Mouse (Mus musculus) intestine, postnatal 0 days (tissue): ENCODE results near the gene Trmt44. TPM values are rescaled to one million over a fixed set of nuclear protein-coding genes. Genes with fewer than 3 reads are reported as not detected.

Source experiments
- ATAC-seq: fragments of 200-750 bp; cut with Nextera tagmentation; 2 replicates; pipeline ENCODE4 v1.8.0; 2017; ENCODE audit warnings: mild to moderate bottlenecking, moderate TSS enrichment, moderate library complexity
- H3K27ac ChIP-seq: fragments of 300-500 bp; sonication (generic); 2 replicates; pipeline ENCODE4 v1.5.1; 2014; ENCODE audit warnings: mild to moderate bottlenecking, low read depth, low read length, moderate library complexity
- H3K27me3 ChIP-seq: fragments of 300-500 bp; sonication (generic); replicated peaks from 2 replicates; pipeline ENCODE4 v1.6.1; 2014; ENCODE audit warnings: low read length, mixed read lengths; ENCODE audit not compliant: control insufficient read depth, insufficient read depth
- H3K36me3 ChIP-seq: fragments of 300-500 bp; sonication (generic); 2 replicates; pipeline ENCODE4 v1.6.1; 2014; ENCODE audit warnings: mild to moderate bottlenecking, moderate library complexity; ENCODE audit not compliant: control insufficient read depth, insufficient read depth
- H3K4me1 ChIP-seq: fragments of 300-500 bp; sonication (generic); replicated peaks from 2 replicates; pipeline ENCODE4 v1.6.1; 2014; ENCODE audit warnings: antibody characterized with exemption, low read length, mixed read lengths; ENCODE audit not compliant: control insufficient read depth, insufficient read depth
- H3K4me2 ChIP-seq: fragments of 300-500 bp; sonication (generic); replicated peaks from 2 replicates; pipeline ENCODE4 v1.6.1; 2014; ENCODE audit warnings: low read depth, mild to moderate bottlenecking, moderate library complexity
- H3K4me3 ChIP-seq: fragments of 300-500 bp; sonication (generic); 2 replicates; pipeline ENCODE4 v1.5.1; 2014; ENCODE audit warnings: low read depth, low read length
- H3K9ac ChIP-seq: fragments of 300-500 bp; sonication (generic); 2 replicates; pipeline ENCODE4 v1.6.1; 2014; ENCODE audit warnings: mild to moderate bottlenecking, low read depth, low read length
- H3K9me3 ChIP-seq: fragments of 300-500 bp; sonication (generic); 2 replicates; pipeline ENCODE4 v1.6.1; 2016; ENCODE audit warnings: mixed run types; ENCODE audit not compliant: control insufficient read depth
- CTCF ChIP-seq: sonication (generic); IDR thresholded peaks from 2 replicates; pipeline ENCODE4 v1.5.1; 2016; ENCODE audit warnings: low read depth, mild to moderate bottlenecking, control low read depth, antibody characterized with exemption, moderate library complexity
- WGBS: fragments of 180-500 bp; shearing (Covaris S2); extraction: QIAGEN DNeasy Blood & Tissue Kit; methylation state at CpG from one replicate; pipeline ENCODE4 v1.1.7; 2014; 5-methylcytosine and 5-hydroxymethylcytosine counted together
- polyA plus RNA-seq: library from polyadenylated mRNA; unstranded; fragments of >200 nt; fragmentation: Nextera tagmentation; extraction: Ambion mirVana; gene quantifications from 2 replicates; pipeline ENCODE4 v1.2.1, GENCODE M21; 2015

The Trmt44 gene
- polyA plus RNA-seq, 1 experiment from 2014 or later, result 3.6 TPM

GRCm38 (mm10) chr5:35605355-35605754 is 30.5 kb upstream of the Trmt44 start:
- no peak for ATAC-seq
- Histone ChIP-seq H3K36me3 (peaks cover 55% of the 10 kb centered on the region), H3K4me2 (no peak overlapping the region), H3K27ac (no peak overlapping the region), H3K4me3 (no peak overlapping the region), H3K9ac (no peak overlapping the region), H3K4me1 (0 out of 2 replicates have a peak, but pooled peaks cover 2% of the 10 kb centered on the region), H3K9me3 (no peaks in the 10 kb centered on the region), H3K27me3 (no peaks in the 10 kb centered on the region)
- TF ChIP-seq CTCF, result no peak
- WGBS, result 69% methylated on average over 7 of the region's 7 CpGs

GRCm38 (mm10) chr5:35601526-35601925 is 26.7 kb upstream of the Trmt44 start:
- no peak overlapping the region for H3K27ac ChIP-seq
- no peaks in the 10 kb centered on the region for H3K4me1 ChIP-seq
- 0 out of 2 replicates have a peak, but pooled peaks cover 3% of the 10 kb centered on the region for H3K9me3 ChIP-seq
- ATAC-seq, result no peak
- peaks cover 80% of the 10 kb centered on the region for H3K36me3 ChIP-seq
- no peaks in the 10 kb centered on the region for H3K27me3 ChIP-seq
- no peak overlapping the region for H3K4me3 ChIP-seq
- no peak for TF ChIP-seq CTCF
- WGBS, result 90% methylated on average over 8 of the region's 8 CpGs
- no peak overlapping the region for H3K9ac ChIP-seq
- no peak overlapping the region for H3K4me2 ChIP-seq

GRCm38 (mm10) chr5:35600233-35600632 is 25.4 kb upstream of the Trmt44 start:
- no peak overlapping the region for H3K9ac ChIP-seq
- peaks cover 77% of the 10 kb centered on the region for H3K36me3 ChIP-seq
- no peak for ATAC-seq
- H3K27me3 ChIP-seq, result no peaks in the 10 kb centered on the region
- H3K27ac ChIP-seq, result no peak overlapping the region
- no peak overlapping the region for H3K4me3 ChIP-seq
- H3K4me1 ChIP-seq, result no peaks in the 10 kb centered on the region
- 86% methylated on average over 11 of the region's 11 CpGs for WGBS
- no peak overlapping the region for H3K4me2 ChIP-seq
- H3K9me3 ChIP-seq, result 0 out of 2 replicates have a peak, but pooled peaks cover 3% of the 10 kb centered on the region
- TF ChIP-seq CTCF, result no peak

- TF ChIP-seq CTCF, result no peak
- no peak for ATAC-seq
- Histone ChIP-seq H3K4me2 (no peak overlapping the region), H3K27me3 (no peaks in the 10 kb centered on the region), H3K4me3 (no peak overlapping the region), H3K9me3 (0 out of 2 replicates have a peak, but pooled peaks cover 3% of the 10 kb centered on the region), H3K27ac (no peak overlapping the region), H3K4me1 (no peaks in the 10 kb centered on the region), H3K36me3 (peaks cover 76% of the 10 kb centered on the region), H3K9ac (no peak overlapping the region)
- 71% methylated on average over 18 of the region's 18 CpGs for WGBS
Measured at GRCm38 (mm10) chr5:35596169-35597160, 21.6 kb upstream of the Trmt44 start.

- Histone ChIP-seq H3K9ac (no peak overlapping the region), H3K36me3 (peaks cover 78% of the 10 kb centered on the region), H3K4me2 (no peak overlapping the region), H3K9me3 (0 out of 2 replicates have a peak, but pooled peaks cover 3% of the 10 kb centered on the region), H3K27ac (no peak overlapping the region), H3K4me3 (no peak overlapping the region), H3K4me1 (no peaks in the 10 kb centered on the region), H3K27me3 (no peaks in the 10 kb centered on the region)
- 21% methylated on average over 4 of the region's 4 CpGs for WGBS
- TF ChIP-seq CTCF, result peak; percentile 100
- ATAC-seq, result no peak
Measured at GRCm38 (mm10) chr5:35595706-35596105, 20.8 kb upstream of the Trmt44 start.

GRCm38 (mm10) chr5:35594768-35595167 is 19.9 kb upstream of the Trmt44 start:
- Histone ChIP-seq H3K27me3 (no peaks in the 10 kb centered on the region), H3K36me3 (peaks cover 78% of the 10 kb centered on the region), H3K4me2 (no peak overlapping the region), H3K4me3 (no peak overlapping the region), H3K4me1 (no peaks in the 10 kb centered on the region), H3K27ac (no peak overlapping the region), H3K9me3 (0 out of 2 replicates have a peak, but pooled peaks cover 3% of the 10 kb centered on the region), H3K9ac (no peak overlapping the region)
- 97% methylated on average over 4 of the region's 4 CpGs for WGBS
- ATAC-seq, result no peak
- TF ChIP-seq CTCF, result no peak
